Mouse (Mus musculus): ENCODE measurements around the gene Slfn9. TPM values are rescaled to one million over a fixed set of nuclear protein-coding genes. Genes with fewer than 3 reads are reported as not detected.
"Not testable (repeated sequence)": the region's sequence is repeated elsewhere in the genome, so short reads cannot be mapped to it uniquely, and the experiment has no call there.

Slfn9 gene
- polyA plus RNA-seq, 1 experiment from 2014 or later, result 13.8 TPM

- Histone ChIP-seq H3K4me1 (peaks cover 15% of the 10 kb centered on the region), H3K9me3 (no peaks in the 10 kb centered on the region), H3K36me3 (replicated peaks) (no peaks in the 10 kb centered on the region), H3K27me3 (replicated peaks; ENCODE audit: low read depth, poor library complexity, severe bottlenecking) (peaks cover 68% of the 10 kb centered on the region), H3K27ac (replicated peaks) (no peak overlapping the region), H3K4me3 (peak overlapping the region; percentile 17)
- DNase-seq (ENCODE audit: low spot score), result peak; percentile 36
- 9% methylated on average over 28 of the region's 28 CpGs for WGBS
These were observed 39.6 kb downstream of the Slfn9 start for GRCm38 (mm10) chr11:82951865-82952611.

- H3K4me3 ChIP-seq, result peak within 1 kb of the TSS; percentile 17
- no peak for DNase-seq (ENCODE audit: low spot score)
These were observed 40.7 kb downstream of the Slfn9 start, which contains the start of gene Slfn5 for GRCm38 (mm10) chr11:82950736-82951481. Slfn5 (plus strand) TSS chr11:82951349.

GRCm38 (mm10) chr11:82949036-82949435 is 42.6 kb downstream of the Slfn9 start:
- Histone ChIP-seq H3K27me3 (replicated peaks; ENCODE audit: low read depth, poor library complexity, severe bottlenecking) (peaks cover 59% of the 10 kb centered on the region), H3K27ac (replicated peaks) (no peak overlapping the region), H3K4me3 (no peak overlapping the region), H3K36me3 (replicated peaks) (no peaks in the 10 kb centered on the region), H3K9me3 (no peaks in the 10 kb centered on the region), H3K4me1 (peaks cover 15% of the 10 kb centered on the region)
- no peak for DNase-seq (ENCODE audit: low spot score)
- 85% methylated on average over 9 of the region's 9 CpGs for WGBS

More at GRCm38 (mm10) chr11:82950736-82951481, 40.7 kb downstream of the Slfn9 start, which contains the start of gene Slfn5:
- no peaks in the 10 kb centered on the region for H3K9me3 ChIP-seq
- peaks cover 68% of the 10 kb centered on the region for H3K27me3 ChIP-seq (replicated peaks; ENCODE audit: low read depth, poor library complexity, severe bottlenecking)
- H3K4me1 ChIP-seq, result peaks cover 15% of the 10 kb centered on the region
- H3K27ac ChIP-seq (replicated peaks), result no peak within 1 kb of the TSS
- WGBS, result 13% methylated on average over 10 of the region's 10 CpGs
- H3K36me3 ChIP-seq (replicated peaks), result no peaks in the 10 kb centered on the region

GRCm38 (mm10) chr11:82947457-82947856 is 44.2 kb downstream of the Slfn9 start:
- 47% methylated on average over 4 of the region's 4 CpGs for WGBS
- H3K9me3 ChIP-seq, result no peaks in the 10 kb centered on the region
- no peak for DNase-seq (ENCODE audit: low spot score)
- peaks cover 51% of the 10 kb centered on the region for H3K27me3 ChIP-seq (replicated peaks; ENCODE audit: low read depth, poor library complexity, severe bottlenecking)
- peaks cover 17% of the 10 kb centered on the region for H3K4me1 ChIP-seq
- no peak overlapping the region for H3K27ac ChIP-seq (replicated peaks)
- no peaks in the 10 kb centered on the region for H3K36me3 ChIP-seq (replicated peaks)
- H3K4me3 ChIP-seq, result no peak overlapping the region

GRCm38 (mm10) chr11:82945636-82946035 is 46.0 kb downstream of the Slfn9 start:
- H3K27me3 ChIP-seq (replicated peaks; ENCODE audit: low read depth, poor library complexity, severe bottlenecking), result peaks cover 38% of the 10 kb centered on the region
- DNase-seq (ENCODE audit: low spot score), result no peak
- no peaks in the 10 kb centered on the region for H3K36me3 ChIP-seq (replicated peaks)
- WGBS, result 73% methylated on average over 2 of the region's 2 CpGs
- H3K27ac ChIP-seq (replicated peaks), result no peak overlapping the region
- H3K4me1 ChIP-seq, result peaks cover 2% of the 10 kb centered on the region; the same call in 1 of the 2 replicates
- no peaks in the 10 kb centered on the region for H3K9me3 ChIP-seq
- no peak overlapping the region for H3K4me3 ChIP-seq

- H3K27ac ChIP-seq (replicated peaks), result no peak overlapping the region
- 48% methylated on average over 6 of the region's 6 CpGs for WGBS
- H3K4me1 ChIP-seq, result peaks cover 2% of the 10 kb centered on the region; the same call in 1 of the 2 replicates
- H3K9me3 ChIP-seq, result no peaks in the 10 kb centered on the region
- peak; percentile 15 for DNase-seq (ENCODE audit: low spot score)
- no peak overlapping the region for H3K4me3 ChIP-seq
- H3K27me3 ChIP-seq (replicated peaks; ENCODE audit: low read depth, poor library complexity, severe bottlenecking), result peaks cover 38% of the 10 kb centered on the region
- no peaks in the 10 kb centered on the region for H3K36me3 ChIP-seq (replicated peaks)
These were observed 48.3 kb downstream of the Slfn9 start for GRCm38 (mm10) chr11:82943336-82943735.

GRCm38 (mm10) chr11:82933186-82933585 is 58.4 kb downstream of the Slfn9 start:
- no peaks in the 10 kb centered on the region for H3K36me3 ChIP-seq (replicated peaks)
- 2% methylated on average over 29 of the region's 29 CpGs for WGBS
- peaks cover 94% of the 10 kb centered on the region for H3K27me3 ChIP-seq (replicated peaks; ENCODE audit: low read depth, poor library complexity, severe bottlenecking)
- no peak overlapping the region for H3K27ac ChIP-seq (replicated peaks)
- peak; percentile 15 for DNase-seq (ENCODE audit: low spot score)
- H3K4me1 ChIP-seq, result peaks cover 18% of the 10 kb centered on the region
- H3K9me3 ChIP-seq, result no peaks in the 10 kb centered on the region
- H3K4me3 ChIP-seq, result peak overlapping the region; percentile 60

- Histone ChIP-seq H3K4me1 (peaks cover 18% of the 10 kb centered on the region), H3K27me3 (replicated peaks; ENCODE audit: low read depth, poor library complexity, severe bottlenecking) (peaks cover 94% of the 10 kb centered on the region), H3K4me3 (peak overlapping the region; percentile 60)
- WGBS, result 1% methylated on average over 118 of the region's 119 CpGs
- H3K27ac ChIP-seq (replicated peaks); H3K36me3 ChIP-seq (replicated peaks); H3K9me3 ChIP-seq: not testable (repeated sequence)
- peak; percentile 30 for DNase-seq (ENCODE audit: low spot score)
These were observed 59.8 kb downstream of the Slfn9 start for GRCm38 (mm10) chr11:82931671-82932450.

GRCm38 (mm10) chr11:82931161-82931560 is 60.5 kb downstream of the Slfn9 start:
- H3K4me3 ChIP-seq, result peak overlapping the region; percentile 60
- not testable (repeated sequence) for H3K9me3 ChIP-seq; H3K36me3 ChIP-seq (replicated peaks); H3K27ac ChIP-seq (replicated peaks)
- peaks cover 94% of the 10 kb centered on the region for H3K27me3 ChIP-seq (replicated peaks; ENCODE audit: low read depth, poor library complexity, severe bottlenecking)
- WGBS, result under 1% methylated on average over 57 of the region's 63 CpGs
- DNase-seq (ENCODE audit: low spot score), result peak; percentile 38
- peaks cover 18% of the 10 kb centered on the region for H3K4me1 ChIP-seq

- Histone ChIP-seq H3K27me3 (replicated peaks; ENCODE audit: low read depth, poor library complexity, severe bottlenecking) (peaks cover 94% of the 10 kb centered on the region), H3K4me3 (peak overlapping the region; percentile 60), H3K4me1 (peaks cover 18% of the 10 kb centered on the region)
- H3K9me3 ChIP-seq; H3K36me3 ChIP-seq (replicated peaks); H3K27ac ChIP-seq (replicated peaks): not testable (repeated sequence)
- peak; percentile 42 for DNase-seq (ENCODE audit: low spot score)
- WGBS, result under 1% methylated on average over 85 of the region's 85 CpGs
These were observed 61.2 kb downstream of the Slfn9 start for GRCm38 (mm10) chr11:82930391-82930955.

- WGBS, result 45% methylated on average over 3 of the region's 3 CpGs
- H3K9me3 ChIP-seq, result no peaks in the 10 kb centered on the region
- DNase-seq (ENCODE audit: low spot score), result no peak
- no peaks in the 10 kb centered on the region for H3K36me3 ChIP-seq (replicated peaks)
- H3K27me3 ChIP-seq (replicated peaks; ENCODE audit: low read depth, poor library complexity, severe bottlenecking), result peaks cover 91% of the 10 kb centered on the region
- H3K4me1 ChIP-seq, result peaks cover 18% of the 10 kb centered on the region
- H3K4me3 ChIP-seq, result no peak overlapping the region
- no peak overlapping the region for H3K27ac ChIP-seq (replicated peaks)
These were observed 62.0 kb downstream of the Slfn9 start for GRCm38 (mm10) chr11:82929633-82929950.
